8 mouse cellular contexts compared by ENCODE assay signal in the genomic region with DNA sequence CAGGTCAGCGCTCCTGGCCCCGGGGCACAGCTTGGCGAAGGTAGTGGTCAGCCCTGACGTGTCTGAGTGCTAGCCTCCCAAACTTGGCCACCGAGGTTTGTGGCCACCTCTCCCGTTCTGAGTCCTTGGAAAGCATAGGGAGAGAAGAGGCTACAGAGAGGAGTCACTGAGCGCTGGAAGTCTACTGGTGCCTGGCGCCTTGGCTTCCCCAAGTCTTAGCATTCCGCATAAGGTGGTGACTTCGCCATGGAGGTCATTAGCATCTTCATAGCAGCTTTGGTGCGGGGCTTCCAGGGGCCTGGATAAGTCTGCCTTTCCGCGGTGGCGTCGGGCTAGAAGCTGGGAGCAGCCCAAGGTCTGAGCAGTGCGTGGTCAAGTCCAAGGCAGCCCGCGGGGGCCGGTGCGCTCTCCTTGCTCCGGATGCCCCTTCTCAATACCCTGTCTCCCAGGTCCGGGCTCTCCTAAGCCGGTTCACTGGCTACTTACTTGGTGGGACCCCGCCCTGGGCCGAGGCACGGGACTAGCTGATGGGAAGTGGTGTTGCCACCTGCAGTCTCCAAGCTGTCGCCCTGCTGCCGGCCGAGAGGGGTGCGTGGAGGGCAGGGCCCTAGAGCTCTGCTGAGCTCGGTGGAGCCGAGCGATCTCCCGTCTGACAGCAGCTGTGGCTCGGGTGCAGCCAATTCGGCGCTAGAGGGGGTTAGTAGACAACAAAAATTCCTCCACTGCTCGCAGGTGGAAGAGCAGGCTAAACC. TPM values are rescaled to one million over a fixed set of nuclear protein-coding genes. Genes with fewer than 3 reads are reported as not detected.
A peak's percentile ranks its signal among the peaks of the same experiment; 100 is the strongest.
DNase-seq lines count a peak whose midpoint lies in the region; ATAC-seq and TF ChIP-seq lines count a peak whose summit lies in the region.
"Had no signal": no experiment of that assay in that cellular context is flagged by ENCODE, and none has a peak within 500 bp of the region (broad histone marks: within the 10 kb centered on the region; RNA-seq: fewer than 3 reads in every experiment).

No protein-coding gene starts in this region.

- no peaks in the 10 kb centered on the region for H3K9me3 ChIP-seq in ES-Bruce4 (replicated peaks; ENCODE audit: control insufficient read depth, insufficient read depth, low read length, poor library complexity, severe bottlenecking)
- H3K9me3 ChIP-seq in ES-E14 (ENCODE audit: control insufficient read depth, insufficient read depth, low read depth, low read length): no peaks in the 10 kb centered on the region
- H3K9me3 ChIP-seq in hindbrain, embryonic 12.5 days (replicated peaks): no peaks in the 10 kb centered on the region

- TF ChIP-seq EP300 in ES-Bruce4 (IDR thresholded peaks at IDR 0.05; ENCODE audit: insufficient read depth, low read depth, low read length): no peak

- H3K9ac ChIP-seq in ES-Bruce4 (ENCODE audit: low read depth, poor library complexity, severe bottlenecking) (no peak overlapping the region), ES-E14 (ENCODE audit: insufficient read depth, low read depth, low read length, poor library complexity, severe bottlenecking) (no peak overlapping the region)
- H3K9ac ChIP-seq in hindbrain, embryonic 12.5 days: peak overlapping the region; percentile 59

- TF ChIP-seq POLR2A in ES-Bruce4 (IDR thresholded peaks at IDR 0.05; ENCODE audit: insufficient read depth, low read length): no peak

- TF ChIP-seq CTCF in ES-Bruce4 (IDR thresholded peaks at IDR 0.05; ENCODE audit: low read depth, low read length): peak; percentile 49

- in situ Hi-C loops in ES-E14 (cut with MboI; ENCODE audit: low sequenced_read_pairs in 2 of 2, unreplicated experiment in 2 of 2): no loop called here

- H3K27ac ChIP-seq in ES-Bruce4 (ENCODE audit: insufficient read depth, low read length) (no peak overlapping the region), ES-E14 (ENCODE audit: insufficient read depth, low read depth, low read length, poor library complexity, severe bottlenecking) (no peak overlapping the region)
- H3K27ac ChIP-seq in hindbrain, embryonic 12.5 days: no peak overlapping the region

- DNase-seq in ES-E14 (ENCODE audit: low read depth, low spot score): peak; percentile 40
- peak; percentile 66 for DNase-seq in embryo, embryonic 9.5 days (ENCODE audit: extremely low spot score)
- peak; percentile 70 to 79 for DNase-seq in left cerebral cortex, postnatal 36 days (ENCODE audit: low spot score in 2 of 2)
- peak; percentile 33 for DNase-seq in ovary, postnatal 36 days (ENCODE audit: low spot score)

- peak overlapping the region; percentile 97 for H3K4me2 ChIP-seq in hindbrain, embryonic 12.5 days (replicated peaks)

- H3K36me3 ChIP-seq in ES-Bruce4 (ENCODE audit: control insufficient read depth, insufficient read depth, low read length, poor library complexity, severe bottlenecking) (no peaks in the 10 kb centered on the region), ES-E14 (ENCODE audit: control insufficient read depth, insufficient read depth, low read length, poor library complexity, severe bottlenecking) (no peaks in the 10 kb centered on the region)
- H3K36me3 ChIP-seq in hindbrain, embryonic 12.5 days: no peaks in the 10 kb centered on the region

- H3K27me3 ChIP-seq in ES-Bruce4 (ENCODE audit: control insufficient read depth, insufficient read depth, low read length, poor library complexity, severe bottlenecking): peaks cover 10% of the 10 kb centered on the region; the same call in 1 of the 2 replicates
- peaks cover 12% of the 10 kb centered on the region for H3K27me3 ChIP-seq in hindbrain, embryonic 12.5 days

- under 1% methylated on average over 38 of the region's 38 CpGs for WGBS in hindbrain, embryonic 12.5 days

- intact Hi-C loops in left cerebral cortex, postnatal 36 days (cut with DNase I): loop anchor here (2.0 to 5.0 kb wide), 2 partner anchors 921 to 1801 kb away; no protein-coding TSS in a partner anchor

- peak; percentile 89 for ATAC-seq in hindbrain, embryonic 12.5 days (ENCODE audit: low FRiP score)
- no peak for ATAC-seq in inflammation-experienced regulatory T-cells, adult 6 months

- peak overlapping the region; percentile 49 for H3K4me3 ChIP-seq in ES-Bruce4 (ENCODE audit: low read depth, low read length)
- peak overlapping the region; percentile 48 to 63 for H3K4me3 ChIP-seq in ES-E14 (ENCODE audit: insufficient read depth in 1 of 2, low read depth in 1 of 2, low read length in 2 of 2, poor library complexity in 1 of 2, severe bottlenecking in 1 of 2)
- peak overlapping the region; percentile 56 for H3K4me3 ChIP-seq in hindbrain, embryonic 12.5 days

- H3K4me1 ChIP-seq in ES-Bruce4 (ENCODE audit: control insufficient read depth, insufficient read depth, low read length) (no peaks in the 10 kb centered on the region), ES-E14 (ENCODE audit: control insufficient read depth in 2 of 2, insufficient read depth in 2 of 2, low read length in 2 of 2, poor library complexity in 1 of 2) (peaks cover 0 to 2% of the 10 kb centered on the region in 2 experiments; a peak in 1 of 4 replicates)
- peaks cover 9% of the 10 kb centered on the region for H3K4me1 ChIP-seq in hindbrain, embryonic 12.5 days

TF ChIP-seq in ES-E14, 5 proteins besides CTCF, POLR2A, EP300 and RAD21:
- TF ChIP-seq HCFC1 (IDR thresholded peaks at IDR 0.05; ENCODE audit: borderline replicate concordance, insufficient read depth, low read length) (no peak), ZC3H11A (IDR thresholded peaks at IDR 0.05; ENCODE audit: borderline replicate concordance, low read depth, low read length) (0 out of 2 replicates have a peak, but pooled peaks have one; percentile 8)

RNA-seq across cellular contexts. Expression of gene Epha6, which starts 0.7 kb away (rescaled TPM):
- polyA plus RNA-seq in ES-Bruce4 (2011; ENCODE audit: insufficient read depth, insufficient read length, low read depth, missing spikeins): not detected in 2 replicates
- total RNA-seq in ES-E14 (2012; rRNA removed): 0.26 TPM in 1 of 2 replicates, not detected in the other
- 4.2 and 5.1 TPM in 2 replicates for polyA plus RNA-seq in hindbrain, embryonic 12.5 days (2016; fragmentation: Nextera tagmentation; extraction: Ambion mirVana)
- 10 to 100 TPM; 58.2 to 91.8 TPM for total RNA-seq in left cerebral cortex, postnatal 36 days (2021)
- not detected for polyA plus RNA-seq in inflammation-experienced regulatory T-cells, adult 6 months (2017; shearing (Covaris generic))
- total RNA-seq: common myeloid progenitor, adult 5-6 weeks had no signal
